Mouse (Mus musculus): ENCODE results near the gene Accs. TPM values are rescaled to one million over a fixed set of nuclear protein-coding genes. Genes with fewer than 3 reads are reported as not detected.

The Accs gene
- total and polyA plus RNA-seq, 3 experiments: 5.7 to 6.7 (median 6.2) TPM

DNA sequence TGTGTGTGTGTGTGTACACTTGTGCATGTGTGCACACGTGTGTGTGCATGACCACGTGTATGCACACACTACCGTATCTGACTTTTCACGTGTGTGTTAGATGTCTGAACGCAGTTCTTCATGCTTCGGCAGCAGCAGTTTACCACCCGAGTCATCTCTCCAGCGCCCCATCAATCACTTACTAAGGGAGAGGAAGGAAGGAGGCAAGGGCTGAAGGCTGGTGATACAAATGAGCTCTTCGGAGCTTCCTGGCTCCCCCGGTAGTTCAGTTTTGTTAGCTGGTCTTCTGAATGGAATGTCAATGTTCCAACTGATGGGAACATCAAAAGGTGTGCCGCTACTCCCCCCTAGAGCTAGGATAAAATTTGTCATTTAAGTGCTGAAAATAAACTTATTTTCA, 37.5 kb upstream of the Accs start:
- in situ Hi-C loops (cut with MboI; ENCODE audit: low pct_ligation_motif_present, low pct_unique_long_range_greater_than_20kb, low sequenced_read_pairs): no loop called here

DNA sequence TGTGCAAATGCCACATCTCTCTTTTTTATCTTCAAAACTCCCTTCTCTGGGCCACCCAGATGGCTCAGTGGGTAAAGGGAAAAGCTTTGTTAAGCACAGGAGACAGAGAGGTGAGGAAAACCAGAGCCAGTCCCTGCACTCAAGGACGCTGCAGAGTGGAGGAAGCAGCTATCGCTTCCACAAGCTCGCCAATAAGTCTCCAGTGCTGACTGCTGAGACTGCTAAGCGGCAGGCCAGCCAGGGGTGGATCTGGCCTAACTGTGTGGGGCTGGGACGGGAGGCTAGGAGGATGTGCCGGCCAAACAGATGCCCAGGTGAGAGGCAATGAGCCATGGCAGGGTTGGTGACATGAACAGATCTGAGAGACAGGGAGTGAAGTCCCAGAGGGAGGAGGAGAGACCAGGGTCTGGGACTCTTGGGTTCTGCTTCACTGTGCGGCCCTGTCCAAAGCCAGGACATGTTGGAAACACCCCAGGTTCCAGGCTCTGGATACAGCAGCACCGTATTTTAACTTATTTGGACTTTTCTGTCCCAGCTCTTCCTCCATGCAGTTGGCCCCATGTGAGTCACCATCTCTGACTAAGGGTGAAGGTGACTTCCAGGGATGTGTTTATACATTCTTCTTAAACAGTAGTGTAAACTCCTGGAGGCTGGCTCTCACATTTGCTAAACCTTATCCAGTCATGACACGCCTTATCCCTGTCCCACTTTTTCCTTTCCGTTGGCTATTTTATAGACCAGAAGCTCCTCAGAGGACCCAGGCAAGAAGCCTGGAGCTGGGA, 36.5 kb upstream of the Accs start:
- Histone ChIP-seq H3K9me3 (replicated peaks; ENCODE audit: low read length) (no peaks in the 10 kb centered on the region), H3K27ac (ENCODE audit: insufficient read depth, low read depth) (no peak overlapping the region), H3K4me3 (replicated peaks in 1 of 3; ENCODE audit: low read depth in 2 of 3, low read length in 2 of 3, poor library complexity in 1 of 3) (no peak overlapping the region), H3K9ac (ENCODE audit: insufficient read depth, low read depth) (no peak overlapping the region), H3K27me3 (replicated peaks) (no peaks in the 10 kb centered on the region), H3K79me2 (replicated peaks; ENCODE audit: control insufficient read depth, extremely low read depth, insufficient read depth, poor library complexity, severe bottlenecking) (no peaks in the 10 kb centered on the region), H3K36me3 (replicated peaks in 1 of 2; ENCODE audit: control insufficient read depth in 1 of 2, insufficient read depth in 1 of 2, low read length in 1 of 2) (no peaks in the 10 kb centered on the region), H3K4me2 (ENCODE audit: insufficient read depth, low read depth, poor library complexity, severe bottlenecking) (no peak overlapping the region), H3K4me1 (ENCODE audit: control insufficient read depth in 1 of 2, insufficient read depth in 2 of 2) (peaks cover 6 to 23% of the 10 kb centered on the region in 2 experiments; a peak in 3 of 4 replicates)
- dilution Hi-C loops (cut with MboI; ENCODE audit: extremely low pct_ligation_motif_present, extremely low pct_unique_long_range_greater_than_20kb, low sequenced_read_pairs) (no loop called here), in situ Hi-C loops (cut with MboI; ENCODE audit: low pct_ligation_motif_present, low pct_unique_long_range_greater_than_20kb, low sequenced_read_pairs) (no loop called here)
- DNase-seq (ENCODE audit: extremely low read depth): no peak
- no peak for TF ChIP-seq EP300 (IDR thresholded peaks at IDR 0.05; ENCODE audit: low read length)
- TF ChIP-seq KAT2A (IDR thresholded peaks at IDR 0.05; ENCODE audit: insufficient replicate concordance, low read length): no peak
- TF ChIP-seq HCFC1 (IDR thresholded peaks at IDR 0.05; ENCODE audit: low read depth, low read length): no peak
- TF ChIP-seq ZKSCAN1 (IDR thresholded peaks at IDR 0.05; ENCODE audit: borderline replicate concordance, low read depth, low read length): no peak
- TF ChIP-seq JUN (IDR thresholded peaks at IDR 0.05; ENCODE audit: insufficient read depth, low read depth, low read length): no peak
- no peak for TF ChIP-seq USF1 (IDR thresholded peaks at IDR 0.05; ENCODE audit: low read depth, low read length)
- no peak for TF ChIP-seq NELFE (IDR thresholded peaks at IDR 0.05; ENCODE audit: low read depth, low read length)
- no peak for TF ChIP-seq MYC (IDR thresholded peaks at IDR 0.05; ENCODE audit: low read depth, low read length)
- no peak for TF ChIP-seq MXI1 (IDR thresholded peaks at IDR 0.05; ENCODE audit: low read depth, low read length)
- TF ChIP-seq CHD2 (IDR thresholded peaks at IDR 0.05; ENCODE audit: low read length): no peak
- no peak for TF ChIP-seq MAZ (IDR thresholded peaks at IDR 0.05; ENCODE audit: low read depth, low read length)
- no peak for TF ChIP-seq CHD1 (IDR thresholded peaks at IDR 0.05; ENCODE audit: low read depth, low read length)
- no peak for TF ChIP-seq RCOR1 (conservative IDR thresholded peaks at IDR 0.05; ENCODE audit: low read depth, low read length)
- TF ChIP-seq IRF4 (IDR thresholded peaks at IDR 0.05; ENCODE audit: low read depth, low read length): no peak
- no peak for TF ChIP-seq ZC3H11A (IDR thresholded peaks at IDR 0.05; ENCODE audit: low read depth, low read length)
- no peak for TF ChIP-seq ZMIZ1 (IDR thresholded peaks at IDR 0.05; ENCODE audit: low read depth, low read length)

More for the DNA sequence above, 37.5 kb upstream of the Accs start:
- no peaks in the 10 kb centered on the region for H3K36me3 ChIP-seq (replicated peaks in 1 of 2; ENCODE audit: control insufficient read depth in 1 of 2, insufficient read depth in 1 of 2, low read length in 1 of 2)
- no peak overlapping the region for H3K27ac ChIP-seq (ENCODE audit: insufficient read depth, low read depth)
- H3K4me3 ChIP-seq (replicated peaks in 1 of 3; ENCODE audit: low read depth in 2 of 3, low read length in 2 of 3, poor library complexity in 1 of 3): no peak overlapping the region
- TF ChIP-seq ZNF384 (IDR thresholded peaks at IDR 0.05; ENCODE audit: low read depth, low read length) (no peak), IRF4 (IDR thresholded peaks at IDR 0.05; ENCODE audit: low read depth, low read length) (no peak), CTCF (conservative IDR thresholded peaks at IDR 0.05 in 1 of 2, IDR thresholded peaks at IDR 0.05 in 1 of 2; ENCODE audit: low read depth in 2 of 2, low read length in 2 of 2) (no peak), TCF12 (IDR thresholded peaks at IDR 0.05; ENCODE audit: low read depth, low read length) (no peak), POLR2AphosphoS2 (IDR thresholded peaks at IDR 0.05; ENCODE audit: low read depth, low read length) (no peak), SMC3 (IDR thresholded peaks at IDR 0.05; ENCODE audit: low read depth, low read length) (no peak), MEF2A (IDR thresholded peaks at IDR 0.05; ENCODE audit: borderline replicate concordance, low read depth, low read length) (no peak), TBP (conservative IDR thresholded peaks at IDR 0.05; ENCODE audit: low read depth, low read length) (no peak), ZC3H11A (IDR thresholded peaks at IDR 0.05; ENCODE audit: low read depth, low read length) (no peak), MAFK (IDR thresholded peaks at IDR 0.05; ENCODE audit: insufficient replicate concordance, low read length) (no peak), HCFC1 (IDR thresholded peaks at IDR 0.05; ENCODE audit: low read depth, low read length) (no peak), ELF1 (IDR thresholded peaks at IDR 0.05; ENCODE audit: low read depth, low read length) (no peak), RCOR1 (conservative IDR thresholded peaks at IDR 0.05; ENCODE audit: low read depth, low read length) (no peak), E2F4 (IDR thresholded peaks at IDR 0.05; ENCODE audit: insufficient replicate concordance, low read depth, low read length) (no peak), UBTF (IDR thresholded peaks at IDR 0.05; ENCODE audit: low read depth, low read length) (no peak), CHD1 (IDR thresholded peaks at IDR 0.05; ENCODE audit: low read depth, low read length) (no peak), SIN3A (IDR thresholded peaks at IDR 0.05; ENCODE audit: low read length) (no peak), CHD2 (IDR thresholded peaks at IDR 0.05; ENCODE audit: low read length) (no peak)
- peaks cover 6 to 14% of the 10 kb centered on the region in 2 experiments; a peak in 3 of 4 replicates for H3K4me1 ChIP-seq (ENCODE audit: control insufficient read depth in 1 of 2, insufficient read depth in 2 of 2)
- no peaks in the 10 kb centered on the region for H3K27me3 ChIP-seq (replicated peaks)
- no peaks in the 10 kb centered on the region for H3K9me3 ChIP-seq (replicated peaks; ENCODE audit: low read length)
- H3K4me2 ChIP-seq (ENCODE audit: insufficient read depth, low read depth, poor library complexity, severe bottlenecking): no peak overlapping the region
- no peak for DNase-seq (ENCODE audit: extremely low read depth)
- no peak overlapping the region for H3K9ac ChIP-seq (ENCODE audit: insufficient read depth, low read depth)
- H3K79me2 ChIP-seq (replicated peaks; ENCODE audit: control insufficient read depth, extremely low read depth, insufficient read depth, poor library complexity, severe bottlenecking): no peaks in the 10 kb centered on the region
- dilution Hi-C loops (cut with MboI; ENCODE audit: extremely low pct_ligation_motif_present, extremely low pct_unique_long_range_greater_than_20kb, low sequenced_read_pairs): no loop called here
